Mouse (Mus musculus): ENCODE measurements around the gene Amh. TPM values are rescaled to one million over a fixed set of nuclear protein-coding genes. Genes with fewer than 3 reads are reported as not detected.
"Not testable (repeated sequence)": the region's sequence is repeated elsewhere in the genome, so short reads cannot be mapped to it uniquely, and the experiment has no call there.

The Amh gene
- polyA plus RNA-seq, 1 experiment from 2014 or later = 0.16 TPM

DNA sequence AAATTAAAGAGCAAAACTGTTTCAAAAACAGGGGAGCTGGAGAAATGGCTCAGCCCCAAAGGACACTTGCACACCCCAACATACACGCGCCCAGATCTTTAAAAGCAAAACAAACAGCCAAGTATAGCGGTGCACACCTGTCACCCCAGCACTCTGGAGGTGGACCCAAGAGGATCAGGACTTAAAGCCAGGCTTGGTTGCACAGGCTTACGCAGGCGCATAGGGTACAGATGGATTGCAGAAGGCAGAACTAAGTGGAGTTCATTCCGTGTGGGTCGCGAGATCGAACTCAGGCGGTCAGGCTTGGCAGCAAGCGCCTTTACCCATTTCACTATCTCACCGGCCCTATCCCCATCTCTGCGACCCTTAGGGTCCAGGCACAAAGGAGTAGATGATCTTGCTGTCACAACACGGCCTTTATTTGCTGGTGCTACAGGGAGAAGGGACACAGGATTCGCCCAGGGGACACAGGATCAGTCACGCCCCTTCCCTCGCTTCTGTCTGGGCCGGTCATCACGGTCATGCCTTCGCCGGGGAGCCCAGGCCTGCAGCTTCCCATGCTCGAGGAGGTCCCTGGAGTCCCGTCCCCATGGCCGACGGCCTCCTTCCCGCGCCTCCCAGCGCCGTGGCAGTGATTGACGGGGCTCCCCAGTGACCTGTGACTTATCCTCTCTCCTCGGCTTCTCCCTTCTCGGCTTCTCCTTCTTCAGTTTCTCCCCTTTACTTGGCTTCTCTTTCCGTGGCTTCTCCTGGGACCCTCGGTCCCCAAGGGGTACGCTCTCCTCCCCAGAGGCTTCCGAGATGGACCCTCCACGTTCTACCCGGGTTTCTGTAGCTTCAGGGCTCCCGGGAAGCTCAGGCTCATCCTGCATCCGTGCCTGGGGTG lies 3.3 kb downstream of the Amh start:
- H3K4me1 ChIP-seq (replicated peaks) = peaks cover 63% of the 10 kb centered on the region

DNA sequence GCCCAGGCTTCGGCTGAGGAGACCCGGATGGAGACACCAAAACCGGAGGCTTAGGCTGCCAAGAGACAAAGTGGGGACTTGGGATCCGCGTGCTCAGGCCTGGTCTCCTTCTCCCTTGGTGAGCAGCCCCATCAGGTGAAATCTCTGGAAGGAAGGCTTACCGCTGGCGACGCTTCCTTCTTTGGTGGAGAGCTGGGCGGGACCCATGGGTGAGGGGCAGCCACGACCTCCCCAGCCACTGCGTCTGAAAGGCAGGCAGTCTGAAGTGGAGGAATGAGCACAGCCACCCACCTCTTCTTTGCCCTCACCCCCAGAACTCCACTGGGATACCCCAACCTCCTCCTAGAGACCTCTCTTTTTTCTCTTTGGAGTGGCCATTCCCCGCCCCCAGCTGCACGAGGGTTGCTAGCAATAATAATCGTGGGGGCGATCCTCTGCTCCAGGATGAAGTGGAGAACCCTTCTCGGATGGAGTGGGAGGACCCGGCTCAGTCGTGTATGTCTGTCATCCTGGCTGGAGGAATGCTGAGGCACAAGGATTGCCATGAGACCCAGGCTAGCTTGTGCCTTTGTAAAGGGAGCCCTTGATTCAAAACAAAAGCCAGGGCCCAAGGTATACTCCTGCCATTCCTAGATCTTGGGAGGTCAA lies 4.1 kb downstream of the Amh start:
- Histone ChIP-seq H3K4me1 (replicated peaks) (peaks cover 63% of the 10 kb centered on the region), H3K36me3 (peaks cover 5% of the 10 kb centered on the region), H3K4me2 (peak overlapping the region; percentile 93), H3K27ac (peak overlapping the region; percentile 19; the same call in 1 of the 2 replicates), H3K9me3 (replicated peaks) (no peaks in the 10 kb centered on the region), H3K27me3 (peaks cover 5% of the 10 kb centered on the region; the same call in 1 of the 2 replicates), H3K4me3 (peak overlapping the region; percentile 32), H3K9ac (peak overlapping the region; percentile 53)
- no peak for ATAC-seq (replicated peaks; ENCODE audit: insufficient number of reproducible peaks, insufficient read depth, low FRiP score, low read depth)
- WGBS = 9% methylated on average over 18 of the region's 18 CpGs

More for the DNA sequence above, 3.3 kb downstream of the Amh start:
- WGBS = 20% methylated on average over 40 of the region's 40 CpGs
- peak overlapping the region; percentile 32 for H3K4me3 ChIP-seq
- H3K27me3 ChIP-seq = peaks cover 5% of the 10 kb centered on the region; the same call in 1 of the 2 replicates
- no peak for ATAC-seq (replicated peaks; ENCODE audit: insufficient number of reproducible peaks, insufficient read depth, low FRiP score, low read depth)
- H3K27ac ChIP-seq = peak overlapping the region; percentile 86; the same call in 1 of the 2 replicates
- no peaks in the 10 kb centered on the region for H3K9me3 ChIP-seq (replicated peaks)
- H3K36me3 ChIP-seq = peaks cover 13% of the 10 kb centered on the region
- H3K9ac ChIP-seq = peak overlapping the region; percentile 53
- H3K4me2 ChIP-seq = peak overlapping the region; percentile 93

DNA sequence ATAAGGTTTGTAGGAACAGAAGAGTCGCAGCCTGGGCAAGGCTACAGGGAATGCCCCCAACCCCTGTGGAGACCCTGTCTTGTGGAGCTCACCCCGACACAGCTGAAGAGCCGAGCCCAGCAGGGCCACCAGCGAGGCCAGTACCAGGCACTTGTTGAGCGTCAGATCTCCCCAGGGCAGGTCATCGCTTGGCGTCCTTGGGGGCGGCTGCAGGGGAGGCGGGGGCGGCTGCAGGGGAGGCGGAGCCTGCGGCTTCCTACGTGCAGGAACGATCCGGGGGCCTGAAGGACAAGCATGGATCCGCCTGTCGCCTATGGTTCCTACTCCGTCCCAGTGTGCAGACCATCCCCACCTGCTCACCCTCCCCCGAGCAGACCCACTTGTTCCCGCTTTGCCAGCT lies 5.0 kb downstream of the Amh start:
- Histone ChIP-seq H3K27me3 (peaks cover 5% of the 10 kb centered on the region; the same call in 1 of the 2 replicates), H3K27ac (peak overlapping the region; percentile 8; the same call in 1 of the 2 replicates), H3K4me2 (peak overlapping the region; percentile 58), H3K9ac (peak overlapping the region; percentile 25; the same call in 1 of the 2 replicates), H3K36me3 (no peaks in the 10 kb centered on the region), H3K4me3 (peak overlapping the region; percentile 30), H3K4me1 (replicated peaks) (peaks cover 54% of the 10 kb centered on the region), H3K9me3 (replicated peaks) (no peaks in the 10 kb centered on the region)
- 6% methylated on average over 20 of the region's 20 CpGs for WGBS
- 0 out of 2 replicates have a peak, but pooled peaks have one; percentile 10 for ATAC-seq (replicated peaks; ENCODE audit: insufficient number of reproducible peaks, insufficient read depth, low FRiP score, low read depth)

GRCm38 (mm10) chr10:80812391-80813041 lies 7.5 kb downstream of the Amh start:
- Histone ChIP-seq H3K4me2 (no peak overlapping the region), H3K27ac (no peak overlapping the region), H3K4me1 (replicated peaks) (peaks cover 35% of the 10 kb centered on the region), H3K27me3 (peaks cover 5% of the 10 kb centered on the region; the same call in 1 of the 2 replicates), H3K36me3 (no peaks in the 10 kb centered on the region), H3K9me3 (replicated peaks) (no peaks in the 10 kb centered on the region), H3K9ac (no peak overlapping the region), H3K4me3 (no peak overlapping the region)
- ATAC-seq (replicated peaks; ENCODE audit: insufficient number of reproducible peaks, insufficient read depth, low FRiP score, low read depth) = no peak
- WGBS = 29% methylated on average over 5 of the region's 5 CpGs

DNA sequence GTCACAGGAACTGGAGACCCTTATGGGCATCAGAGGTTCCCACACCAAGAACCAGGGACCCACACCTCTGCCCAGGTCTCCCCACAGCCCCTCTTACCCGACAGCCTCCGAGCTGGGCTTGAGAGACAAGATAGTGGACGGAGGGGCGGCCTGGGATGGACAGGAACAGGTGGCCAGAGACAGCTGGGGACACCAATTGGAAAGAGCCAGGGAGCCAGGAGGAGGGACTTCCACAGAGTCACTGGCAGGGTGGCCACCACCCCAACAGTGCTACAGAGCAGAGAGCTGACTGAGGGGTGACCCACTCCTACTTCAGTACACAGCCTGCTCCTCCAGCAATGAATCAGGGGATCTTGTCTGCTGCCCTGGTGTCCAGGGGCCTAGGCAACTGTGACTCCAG lies 8.3 kb downstream of the Amh start, which contains the start of gene Jsrp1:
TSS of gene Jsrp1 (minus strand) at position 133 of the 400 bp plus-strand sequence.
- H3K4me3 ChIP-seq = no peak within 1 kb of the TSS
- H3K27ac ChIP-seq = no peak within 1 kb of the TSS
- H3K4me2 ChIP-seq = no peak within 1 kb of the TSS
- H3K27me3 ChIP-seq = peaks cover 5% of the 10 kb centered on the region; the same call in 1 of the 2 replicates
- H3K9me3 ChIP-seq (replicated peaks) = no peaks in the 10 kb centered on the region
- H3K4me1 ChIP-seq (replicated peaks) = peaks cover 26% of the 10 kb centered on the region
- no peak for ATAC-seq (replicated peaks; ENCODE audit: insufficient number of reproducible peaks, insufficient read depth, low FRiP score, low read depth)
- H3K9ac ChIP-seq = no peak within 1 kb of the TSS
- no peaks in the 10 kb centered on the region for H3K36me3 ChIP-seq
- WGBS = 66% methylated on average over 4 of the region's 4 CpGs

DNA sequence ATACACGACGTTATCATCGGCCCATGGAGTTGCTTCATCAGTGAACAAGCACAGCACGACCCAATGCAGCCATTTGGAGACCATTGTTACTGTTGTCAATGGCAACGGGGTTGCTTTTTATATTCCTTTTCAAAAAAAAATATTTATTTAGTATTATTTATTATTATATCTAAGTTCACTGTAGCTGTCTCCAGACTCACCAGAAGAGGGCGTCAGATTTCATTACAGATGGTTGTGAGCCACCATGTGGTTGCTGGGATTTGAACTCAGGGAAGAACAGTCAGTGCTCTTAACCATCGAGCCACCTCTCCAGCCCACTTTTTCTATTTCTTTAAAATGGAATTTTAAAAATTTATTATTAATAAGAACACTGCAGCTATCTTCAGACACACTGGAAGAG lies 9.8 kb downstream of the Amh start:
- WGBS = 61% methylated on average over 7 of the region's 7 CpGs
- Histone ChIP-seq H3K4me3 (no peak overlapping the region), H3K9me3 (replicated peaks) (no peaks in the 10 kb centered on the region), H3K4me2 (no peak overlapping the region), H3K4me1 (replicated peaks) (peaks cover 14% of the 10 kb centered on the region), H3K27me3 (0 out of 2 replicates have a peak, but pooled peaks cover 2% of the 10 kb centered on the region), H3K9ac (no peak overlapping the region), H3K27ac (no peak overlapping the region), H3K36me3 (no peaks in the 10 kb centered on the region)
- no peak for ATAC-seq (replicated peaks; ENCODE audit: insufficient number of reproducible peaks, insufficient read depth, low FRiP score, low read depth)

- H3K9ac ChIP-seq; H3K27ac ChIP-seq; H3K4me1 ChIP-seq (replicated peaks); H3K4me2 ChIP-seq; H3K27me3 ChIP-seq; H3K36me3 ChIP-seq; H3K9me3 ChIP-seq (replicated peaks); H3K4me3 ChIP-seq; ATAC-seq (replicated peaks; ENCODE audit: insufficient number of reproducible peaks, insufficient read depth, low FRiP score, low read depth): not testable (repeated sequence)
- WGBS = 83% methylated on average over 3 of the region's 3 CpGs
These were observed 11.3 kb downstream of the Amh start for GRCm38 (mm10) chr10:80816303-80816702.

DNA sequence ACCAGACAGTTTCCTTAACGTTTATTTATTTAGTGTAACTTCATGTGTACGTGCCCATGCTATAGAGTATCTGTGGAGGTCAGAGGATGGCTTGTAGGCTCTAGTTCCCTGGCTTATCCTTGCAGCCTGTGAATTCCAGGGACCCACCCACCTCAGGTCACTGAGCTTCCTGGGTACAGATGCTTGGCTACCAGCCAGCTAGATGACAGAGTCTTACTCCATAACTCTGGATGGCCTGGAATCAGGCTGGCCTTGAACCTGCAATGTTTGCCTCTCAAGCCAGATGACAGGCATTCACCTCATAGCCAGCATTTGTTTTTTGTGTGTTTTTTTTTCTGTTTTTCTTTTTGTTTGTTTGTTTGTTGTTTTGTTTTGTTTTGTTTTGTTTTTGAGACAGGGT lies 12.1 kb downstream of the Amh start:
- Histone ChIP-seq H3K27ac (no peak overlapping the region), H3K9ac (no peak overlapping the region), H3K4me1 (replicated peaks) (peaks cover 6% of the 10 kb centered on the region), H3K4me2 (no peak overlapping the region), H3K36me3 (no peaks in the 10 kb centered on the region), H3K9me3 (replicated peaks) (no peaks in the 10 kb centered on the region), H3K4me3 (no peak overlapping the region), H3K27me3 (no peaks in the 10 kb centered on the region)
- no peak for ATAC-seq (replicated peaks; ENCODE audit: insufficient number of reproducible peaks, insufficient read depth, low FRiP score, low read depth)
- WGBS = 64% methylated on average over 2 of the region's 2 CpGs

GRCm38 (mm10) chr10:80817955-80818354 lies 12.9 kb downstream of the Amh start:
- H3K9ac ChIP-seq; H3K9me3 ChIP-seq (replicated peaks); H3K4me1 ChIP-seq (replicated peaks); H3K4me3 ChIP-seq; H3K36me3 ChIP-seq; H3K4me2 ChIP-seq; H3K27me3 ChIP-seq; ATAC-seq (replicated peaks; ENCODE audit: insufficient number of reproducible peaks, insufficient read depth, low FRiP score, low read depth); H3K27ac ChIP-seq: not testable (repeated sequence)
- 82% methylated on average over 7 of the region's 7 CpGs for WGBS

GRCm38 (mm10) chr10:80818599-80819281 lies 13.7 kb downstream of the Amh start:
- no peak overlapping the region for H3K9ac ChIP-seq
- H3K27ac ChIP-seq = no peak overlapping the region
- no peaks in the 10 kb centered on the region for H3K9me3 ChIP-seq (replicated peaks)
- H3K4me2 ChIP-seq = no peak overlapping the region
- 56% methylated on average over 6 of the region's 6 CpGs for WGBS
- no peaks in the 10 kb centered on the region for H3K27me3 ChIP-seq
- H3K36me3 ChIP-seq = no peaks in the 10 kb centered on the region
- ATAC-seq (replicated peaks; ENCODE audit: insufficient number of reproducible peaks, insufficient read depth, low FRiP score, low read depth) = no peak
- no peak overlapping the region for H3K4me3 ChIP-seq
- no peaks in the 10 kb centered on the region for H3K4me1 ChIP-seq (replicated peaks)

All from heart, embryonic 15.5 days (tissue).